Mouse (Mus musculus) forebrain, embryonic 15.5 days (tissue): Measurements from ENCODE around the gene Tmem178b. TPM values are rescaled to one million over a fixed set of nuclear protein-coding genes. Genes with fewer than 3 reads are reported as not detected.

Experiments used
- ATAC-seq: fragments of 200-750 bp; cut with Nextera tagmentation; replicated peaks from 2 replicates; pipeline ENCODE4 v1.8.0; 2017; ENCODE audit warnings: mild to moderate bottlenecking, moderate TSS enrichment, moderate library complexity
- H3K27ac ChIP-seq: fragments of 300-500 bp; sonication (generic); replicated peaks from 2 replicates; pipeline ENCODE4 v1.5.1; 2015; ENCODE audit warnings: mild to moderate bottlenecking, inconsistent platforms
- H3K27me3 ChIP-seq: fragments of 300-500 bp; sonication (generic); 2 replicates; pipeline ENCODE4 v1.6.1; 2015; ENCODE audit warnings: inconsistent platforms
- H3K36me3 ChIP-seq: fragments of 300-500 bp; sonication (generic); 2 replicates; pipeline ENCODE4 v1.6.1; 2015; ENCODE audit warnings: mild to moderate bottlenecking, inconsistent platforms
- H3K4me1 ChIP-seq: fragments of 300-500 bp; sonication (generic); 2 replicates; pipeline ENCODE4 v1.6.1; 2015; ENCODE audit warnings: inconsistent platforms
- H3K4me2 ChIP-seq: fragments of 300-500 bp; sonication (generic); replicated peaks from 2 replicates; pipeline ENCODE4 v1.6.1; 2015; ENCODE audit warnings: mild to moderate bottlenecking, inconsistent platforms
- H3K4me3 ChIP-seq: fragments of 300-500 bp; sonication (generic); 2 replicates; pipeline ENCODE4 v1.5.1; 2015; ENCODE audit warnings: mild to moderate bottlenecking, inconsistent platforms
- H3K9ac ChIP-seq: fragments of 300-500 bp; sonication (generic); replicated peaks from 2 replicates; pipeline ENCODE4 v1.6.1; 2015; ENCODE audit warnings: mild to moderate bottlenecking, inconsistent platforms
- H3K9me3 ChIP-seq: fragments of 300-500 bp; sonication (generic); 2 replicates; pipeline ENCODE4 v1.6.1; 2016; ENCODE audit warnings: inconsistent platforms
- WGBS: fragments of 180-500 bp; shearing (Covaris S2); methylation state at CpG from one replicate; pipeline ENCODE4 v1.1.7; 2015; ENCODE audit warnings: mixed read lengths; 5-methylcytosine and 5-hydroxymethylcytosine counted together
- polyA plus RNA-seq: library from polyadenylated mRNA; unstranded; fragments of >200 nt; fragmentation: Nextera tagmentation; extraction: Ambion mirVana; gene quantifications from 2 replicates; pipeline ENCODE4 v1.2.1, GENCODE M21; 2015

Tmem178b gene
- polyA plus RNA-seq, 1 experiment from 2014 or later: 28.6 TPM

GRCm38 (mm10) chr6:40142582-40142981, 269.5 kb downstream of the Tmem178b start:
- peaks cover 8% of the 10 kb centered on the region for H3K4me1 ChIP-seq
- no peaks in the 10 kb centered on the region for H3K9me3 ChIP-seq
- no peaks in the 10 kb centered on the region for H3K27me3 ChIP-seq
- no peak for ATAC-seq
- no peak overlapping the region for H3K27ac ChIP-seq
- no peaks in the 10 kb centered on the region for H3K36me3 ChIP-seq
- no peak overlapping the region for H3K4me3 ChIP-seq
- no peak overlapping the region for H3K9ac ChIP-seq
- 48% methylated on average over 5 of the region's 5 CpGs for WGBS
- no peak overlapping the region for H3K4me2 ChIP-seq

GRCm38 (mm10) chr6:40144371-40144770, 271.3 kb downstream of the Tmem178b start:
- Histone ChIP-seq H3K9me3 (no peaks in the 10 kb centered on the region), H3K4me2 (no peak overlapping the region), H3K4me1 (no peaks in the 10 kb centered on the region), H3K27ac (no peak overlapping the region), H3K36me3 (no peaks in the 10 kb centered on the region), H3K4me3 (no peak overlapping the region), H3K27me3 (no peaks in the 10 kb centered on the region), H3K9ac (no peak overlapping the region)
- ATAC-seq: no peak
- WGBS: 65% methylated on average over 9 of the region's 9 CpGs

- no peak overlapping the region for H3K4me2 ChIP-seq
- H3K4me3 ChIP-seq: no peak overlapping the region
- H3K36me3 ChIP-seq: no peaks in the 10 kb centered on the region
- no peak overlapping the region for H3K9ac ChIP-seq
- no peak overlapping the region for H3K27ac ChIP-seq
- no peaks in the 10 kb centered on the region for H3K4me1 ChIP-seq
- H3K9me3 ChIP-seq: no peaks in the 10 kb centered on the region
- no peaks in the 10 kb centered on the region for H3K27me3 ChIP-seq
- no peak for ATAC-seq
- WGBS: 96% methylated on average over 3 of the region's 3 CpGs
Observed at GRCm38 (mm10) chr6:40145601-40146000, 272.5 kb downstream of the Tmem178b start.

DNA sequence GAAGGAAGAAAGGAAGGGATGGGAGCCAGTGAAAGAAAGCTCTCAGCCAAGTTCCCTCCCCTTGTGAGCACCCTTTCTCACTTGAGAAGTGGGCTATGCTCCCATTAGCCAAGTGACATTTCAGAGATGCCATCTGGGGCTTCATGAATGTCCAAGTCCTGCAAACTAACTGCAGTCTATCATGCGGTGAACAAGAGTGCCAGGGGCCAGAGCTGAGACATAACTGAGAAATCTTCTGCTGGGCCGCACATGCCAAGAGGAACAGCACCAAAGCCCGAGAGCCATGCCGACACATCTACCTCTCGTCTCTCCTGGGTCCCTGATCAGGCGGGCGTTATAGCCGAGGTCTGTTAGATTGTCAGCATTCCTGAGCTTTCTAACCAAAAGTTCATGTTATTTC, 279.2 kb downstream of the Tmem178b start:
- Histone ChIP-seq H3K36me3 (no peaks in the 10 kb centered on the region), H3K4me2 (no peak overlapping the region), H3K9ac (no peak overlapping the region), H3K4me3 (no peak overlapping the region), H3K9me3 (no peaks in the 10 kb centered on the region), H3K27ac (no peak overlapping the region), H3K4me1 (no peaks in the 10 kb centered on the region), H3K27me3 (no peaks in the 10 kb centered on the region)
- no peak for ATAC-seq
- WGBS: 84% methylated on average over 8 of the region's 8 CpGs

DNA sequence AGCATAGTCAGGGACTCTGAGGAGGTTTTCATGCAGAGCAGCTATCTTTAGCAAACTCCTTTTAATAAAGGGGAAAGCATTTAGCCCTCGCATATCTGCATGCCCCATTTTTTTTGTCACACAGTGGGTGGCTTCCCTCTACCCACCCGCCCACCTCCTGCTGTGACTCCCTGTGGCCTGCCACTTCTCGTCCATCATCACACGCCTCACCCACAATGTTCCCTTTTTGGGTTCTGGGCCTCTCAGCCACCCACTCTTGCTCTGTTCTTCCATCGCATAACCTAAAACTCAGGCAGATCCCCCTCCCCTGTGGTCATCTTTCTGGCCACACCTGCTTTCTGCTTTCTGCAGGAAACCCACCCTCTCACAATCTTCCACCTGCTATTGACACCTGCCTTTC, 288.3 kb downstream of the Tmem178b start:
- no peak for ATAC-seq
- H3K4me2 ChIP-seq: no peak overlapping the region
- H3K4me3 ChIP-seq: no peak overlapping the region
- H3K9me3 ChIP-seq: no peaks in the 10 kb centered on the region
- no peaks in the 10 kb centered on the region for H3K4me1 ChIP-seq
- 85% methylated on average over 5 of the region's 5 CpGs for WGBS
- no peak overlapping the region for H3K9ac ChIP-seq
- no peak overlapping the region for H3K27ac ChIP-seq
- H3K27me3 ChIP-seq: no peaks in the 10 kb centered on the region
- H3K36me3 ChIP-seq: no peaks in the 10 kb centered on the region

- Histone ChIP-seq H3K27ac (no peak overlapping the region), H3K4me1 (peaks cover 6% of the 10 kb centered on the region; the same call in 1 of the 2 replicates), H3K27me3 (no peaks in the 10 kb centered on the region), H3K36me3 (no peaks in the 10 kb centered on the region), H3K9me3 (no peaks in the 10 kb centered on the region), H3K4me3 (no peak overlapping the region), H3K9ac (no peak overlapping the region), H3K4me2 (no peak overlapping the region)
- WGBS: 59% methylated on average over 6 of the region's 6 CpGs
- ATAC-seq: no peak
Observed at GRCm38 (mm10) chr6:40173559-40173958, 300.5 kb downstream of the Tmem178b start.

DNA sequence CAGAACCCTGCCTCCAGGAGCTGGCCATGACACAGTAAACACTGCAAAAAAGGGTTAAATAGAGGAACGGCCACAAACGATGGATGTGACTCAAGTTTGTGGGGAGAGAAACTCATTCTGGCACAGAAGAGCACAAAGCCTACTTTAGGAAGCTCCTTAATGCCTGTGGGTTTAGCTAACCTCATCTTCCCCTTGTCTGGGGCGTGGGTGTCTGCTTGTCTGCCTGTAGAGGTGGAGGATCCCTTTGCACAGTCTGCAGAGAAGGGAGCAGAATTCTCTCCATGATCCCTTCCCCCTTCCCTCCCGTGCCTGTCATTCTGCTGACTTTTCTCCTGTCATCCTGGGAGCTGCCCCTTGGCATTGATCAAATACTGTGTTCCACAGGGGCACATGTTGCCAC, 304.8 kb downstream of the Tmem178b start:
- Histone ChIP-seq H3K36me3 (no peaks in the 10 kb centered on the region), H3K4me3 (no peak overlapping the region), H3K27ac (no peak overlapping the region), H3K9me3 (no peaks in the 10 kb centered on the region), H3K4me2 (no peak overlapping the region), H3K27me3 (no peaks in the 10 kb centered on the region), H3K9ac (no peak overlapping the region), H3K4me1 (peaks cover 6% of the 10 kb centered on the region; the same call in 1 of the 2 replicates)
- WGBS: 61% methylated on average over 4 of the region's 4 CpGs
- 0 out of 2 replicates have a peak, but pooled peaks have one; percentile 19 for ATAC-seq

- no peak overlapping the region for H3K4me3 ChIP-seq
- no peak overlapping the region for H3K27ac ChIP-seq
- H3K9me3 ChIP-seq: no peaks in the 10 kb centered on the region
- ATAC-seq: no peak
- H3K36me3 ChIP-seq: no peaks in the 10 kb centered on the region
- H3K4me2 ChIP-seq: no peak overlapping the region
- no peaks in the 10 kb centered on the region for H3K27me3 ChIP-seq
- no peak overlapping the region for H3K9ac ChIP-seq
- H3K4me1 ChIP-seq: peaks cover 7% of the 10 kb centered on the region; the same call in 1 of the 2 replicates
- 90% methylated on average over 4 of the region's 4 CpGs for WGBS
Observed at GRCm38 (mm10) chr6:40180551-40180950, 307.5 kb downstream of the Tmem178b start.

- no peaks in the 10 kb centered on the region for H3K9me3 ChIP-seq
- H3K27ac ChIP-seq: no peak overlapping the region
- H3K27me3 ChIP-seq: no peaks in the 10 kb centered on the region
- peaks cover 7% of the 10 kb centered on the region for H3K4me1 ChIP-seq
- H3K4me3 ChIP-seq: no peak overlapping the region
- no peak for ATAC-seq
- H3K9ac ChIP-seq: no peak overlapping the region
- no peaks in the 10 kb centered on the region for H3K36me3 ChIP-seq
- H3K4me2 ChIP-seq: no peak overlapping the region
- 59% methylated on average over 3 of the region's 3 CpGs for WGBS
Observed at GRCm38 (mm10) chr6:40200661-40201060, 327.6 kb downstream of the Tmem178b start.

DNA sequence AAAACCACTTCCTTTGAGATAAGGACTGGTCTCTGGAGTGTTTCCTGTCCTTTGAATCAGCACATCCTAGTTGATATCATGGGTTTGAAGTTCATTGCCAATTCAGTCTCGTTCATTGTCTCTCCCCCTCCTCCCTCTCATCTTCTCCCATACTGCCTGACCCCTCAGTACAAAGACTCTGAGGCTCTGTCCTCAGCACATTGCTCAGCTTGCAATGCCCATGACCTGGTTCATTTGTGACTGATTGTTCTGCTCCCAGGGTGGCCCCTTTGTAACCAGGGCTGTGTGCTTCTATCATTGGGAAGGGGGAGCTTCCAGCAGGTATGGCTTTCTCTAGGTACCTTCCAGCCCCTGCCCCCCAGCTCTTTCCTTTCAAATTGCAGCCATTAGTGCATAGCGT, 329.5 kb downstream of the Tmem178b start:
- WGBS: 49% methylated on average over 2 of the region's 2 CpGs

GRCm38 (mm10) chr6:40205380-40205779, 332.3 kb downstream of the Tmem178b start:
- ATAC-seq: no peak
- H3K4me3 ChIP-seq: no peak overlapping the region
- H3K4me1 ChIP-seq: peaks cover 7% of the 10 kb centered on the region
- no peaks in the 10 kb centered on the region for H3K9me3 ChIP-seq
- no peak overlapping the region for H3K4me2 ChIP-seq
- H3K36me3 ChIP-seq: no peaks in the 10 kb centered on the region; the same call in 1 of the 2 replicates
- no peaks in the 10 kb centered on the region for H3K27me3 ChIP-seq
- no peak overlapping the region for H3K27ac ChIP-seq
- no peak overlapping the region for H3K9ac ChIP-seq
- 72% methylated on average over 2 of the region's 2 CpGs for WGBS

More for the DNA sequence above, 329.5 kb downstream of the Tmem178b start:
- Histone ChIP-seq H3K27ac (no peak overlapping the region), H3K4me2 (no peak overlapping the region), H3K9me3 (no peaks in the 10 kb centered on the region), H3K36me3 (no peaks in the 10 kb centered on the region), H3K4me1 (peaks cover 7% of the 10 kb centered on the region), H3K27me3 (no peaks in the 10 kb centered on the region), H3K9ac (no peak overlapping the region), H3K4me3 (no peak overlapping the region)
- ATAC-seq: no peak

DNA sequence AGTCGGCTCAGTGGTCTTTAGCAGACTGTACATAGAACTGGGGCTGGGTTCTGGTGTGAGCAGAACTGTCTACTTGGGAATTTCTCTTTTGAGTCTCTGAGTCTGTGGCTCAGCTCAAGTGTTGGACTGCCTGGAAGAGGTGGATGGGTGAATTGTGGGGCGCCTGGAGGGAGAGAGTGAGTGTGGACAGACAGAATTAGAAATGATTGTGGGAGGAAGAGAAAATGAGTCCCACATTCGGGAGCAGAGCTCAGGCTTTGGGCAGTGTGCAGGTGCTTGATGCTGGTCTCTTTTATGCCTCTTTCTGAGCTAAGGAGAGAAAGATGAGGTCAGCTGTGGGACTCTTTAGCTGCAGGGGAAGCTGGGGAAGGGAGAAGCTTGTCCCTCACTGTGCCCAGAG, 334.9 kb downstream of the Tmem178b start:
- no peaks in the 10 kb centered on the region for H3K9me3 ChIP-seq
- no peak overlapping the region for H3K4me2 ChIP-seq
- H3K4me3 ChIP-seq: no peak overlapping the region
- ATAC-seq: no peak
- WGBS: 80% methylated on average over 3 of the region's 3 CpGs
- H3K27ac ChIP-seq: no peak overlapping the region
- peaks cover 7% of the 10 kb centered on the region for H3K4me1 ChIP-seq
- H3K27me3 ChIP-seq: no peaks in the 10 kb centered on the region
- H3K36me3 ChIP-seq: no peaks in the 10 kb centered on the region; the same call in 1 of the 2 replicates
- H3K9ac ChIP-seq: no peak overlapping the region

GRCm38 (mm10) chr6:40209172-40209571, 336.1 kb downstream of the Tmem178b start:
- H3K4me2 ChIP-seq: no peak overlapping the region
- no peaks in the 10 kb centered on the region for H3K9me3 ChIP-seq
- H3K4me1 ChIP-seq: peaks cover 1% of the 10 kb centered on the region; the same call in 1 of the 2 replicates
- H3K4me3 ChIP-seq: no peak overlapping the region
- no peaks in the 10 kb centered on the region; the same call in 1 of the 2 replicates for H3K36me3 ChIP-seq
- no peaks in the 10 kb centered on the region for H3K27me3 ChIP-seq
- no peak overlapping the region for H3K9ac ChIP-seq
- no peak overlapping the region for H3K27ac ChIP-seq
- WGBS: 19% methylated on average over 2 of the region's 2 CpGs
- ATAC-seq: no peak
